Mouse (Mus musculus) thymus, adult 2 months (tissue): ENCODE data around the gene Agps.

Source experiments
- CTCF ChIP-seq: fragments of 200-500 bp; IDR thresholded peaks from 2 replicates; pipeline ENCODE4 v1.5.1; 2012; ENCODE audit warnings: mild to moderate bottlenecking, control low read depth, low read length, moderate library complexity, borderline replicate concordance; ENCODE audit not compliant: control insufficient read depth, poor library complexity, insufficient read depth; ENCODE audit errors: extremely low read depth
- POLR2A ChIP-seq: fragments of 200-500 bp; IDR thresholded peaks from 2 replicates; pipeline ENCODE4 v1.6.1; 2012; ENCODE audit warnings: mild to moderate bottlenecking, low read length, control low read depth, moderate library complexity; ENCODE audit not compliant: control insufficient read depth, poor library complexity, insufficient read depth; ENCODE audit errors: extremely low read depth

DNA sequence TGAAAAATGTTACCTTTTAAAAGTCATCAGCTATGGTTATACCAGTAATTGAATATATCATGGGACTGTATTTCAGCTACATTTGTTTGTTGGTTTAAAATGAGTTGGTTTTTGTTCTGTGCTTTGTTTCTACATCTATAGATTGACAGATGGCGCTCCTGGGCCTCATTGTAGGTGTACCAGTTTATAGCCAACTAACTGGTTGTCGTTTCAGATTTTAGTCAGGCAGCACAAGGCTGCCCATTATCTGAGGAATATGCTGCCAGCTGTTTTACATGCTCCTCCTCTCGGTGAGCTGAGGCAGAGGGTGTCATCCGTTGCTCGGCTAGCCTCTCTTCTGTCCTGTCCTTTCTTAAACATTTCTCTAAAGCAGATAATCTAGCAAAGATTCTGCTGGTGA, 94.1 kb downstream of the Agps start:
- TF ChIP-seq POLR2A, result no peak
- TF ChIP-seq CTCF, result no peak
